Mouse (Mus musculus): ENCODE results near the gene Cbfb. TPM values are rescaled to one million over a fixed set of nuclear protein-coding genes. Genes with fewer than 3 reads are reported as not detected.

The Cbfb gene
- 36.2 and 47.0 TPM in 2 replicates for total RNA-seq (2012; rRNA removed)

GRCm38 (mm10) chr8:105170381-105171115 is at the start of gene Cbfb:
Cbfb (plus strand) TSS chr8:105170674.
- no peaks in the 10 kb centered on the region; the same call in 1 of the 2 replicates for H3K36me3 ChIP-seq (ENCODE audit: control insufficient read depth, insufficient read depth, low read length, poor library complexity, severe bottlenecking)
- H3K27ac ChIP-seq (ENCODE audit: insufficient read depth, low read depth, low read length, poor library complexity, severe bottlenecking), result peak within 1 kb of the TSS; percentile 45; the same call in 1 of the 2 replicates
- peak; percentile 97 for DNase-seq (ENCODE audit: low read depth, low spot score)
- in situ Hi-C loops (cut with MboI; ENCODE audit: low sequenced_read_pairs in 2 of 2, unreplicated experiment in 2 of 2), result no loop called here
- peaks cover 0 to 2% of the 10 kb centered on the region in 2 experiments; a peak in 1 of 4 replicates for H3K4me1 ChIP-seq (ENCODE audit: control insufficient read depth in 2 of 2, insufficient read depth in 2 of 2, low read length in 2 of 2, poor library complexity in 1 of 2)
- H3K4me3 ChIP-seq (ENCODE audit: insufficient read depth in 1 of 2, low read depth in 1 of 2, low read length in 2 of 2, poor library complexity in 1 of 2, severe bottlenecking in 1 of 2), result peak within 1 kb of the TSS; percentile 82 to 95
- TF ChIP-seq ZNF384 (IDR thresholded peaks at IDR 0.05; ENCODE audit: low read depth, low read length) (no peak), ZC3H11A (IDR thresholded peaks at IDR 0.05; ENCODE audit: borderline replicate concordance, low read depth, low read length) (no peak), HCFC1 (IDR thresholded peaks at IDR 0.05; ENCODE audit: borderline replicate concordance, insufficient read depth, low read length) (no peak), MAFK (IDR thresholded peaks at IDR 0.05; ENCODE audit: insufficient read depth, low read depth, low read length) (no peak), CHD2 (IDR thresholded peaks at IDR 0.05; ENCODE audit: low read depth, low read length) (no peak)
- H3K9me3 ChIP-seq (ENCODE audit: control insufficient read depth, insufficient read depth, low read depth, low read length), result no peaks in the 10 kb centered on the region
- H3K9ac ChIP-seq (ENCODE audit: insufficient read depth, low read depth, low read length, poor library complexity, severe bottlenecking), result peak within 1 kb of the TSS; percentile 86

DNA sequence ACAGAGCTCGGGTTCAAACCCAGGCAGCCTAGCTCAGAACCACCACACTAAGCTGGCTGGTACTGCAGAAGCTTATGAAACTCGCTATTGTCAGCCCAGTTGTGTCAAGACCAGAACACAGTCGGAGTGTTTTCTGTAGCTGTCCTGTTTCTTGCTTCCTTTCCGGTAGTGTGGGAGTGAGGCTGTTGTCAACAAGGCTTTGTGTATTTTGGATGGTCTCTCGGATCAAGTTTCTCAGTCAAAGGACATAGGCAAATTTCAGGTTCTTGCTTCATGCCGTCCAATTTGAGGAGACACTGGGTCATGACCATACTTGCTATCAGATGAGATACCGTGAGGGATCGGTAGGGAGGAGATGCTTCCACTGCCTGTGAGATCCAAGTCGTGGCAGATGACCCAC is 40.6 kb upstream of the Cbfb start:
- H3K9me3 ChIP-seq (ENCODE audit: control insufficient read depth, insufficient read depth, low read depth, low read length), result no peaks in the 10 kb centered on the region
- TF ChIP-seq MAFK (IDR thresholded peaks at IDR 0.05; ENCODE audit: insufficient read depth, low read depth, low read length) (no peak), ZC3H11A (IDR thresholded peaks at IDR 0.05; ENCODE audit: borderline replicate concordance, low read depth, low read length) (no peak), CHD2 (IDR thresholded peaks at IDR 0.05; ENCODE audit: low read depth, low read length) (no peak), ZNF384 (IDR thresholded peaks at IDR 0.05; ENCODE audit: low read depth, low read length) (no peak), HCFC1 (IDR thresholded peaks at IDR 0.05; ENCODE audit: borderline replicate concordance, insufficient read depth, low read length) (no peak)
- no peaks in the 10 kb centered on the region for H3K4me1 ChIP-seq (ENCODE audit: control insufficient read depth in 2 of 2, insufficient read depth in 2 of 2, low read length in 2 of 2, poor library complexity in 1 of 2)
- in situ Hi-C loops (cut with MboI; ENCODE audit: low sequenced_read_pairs in 2 of 2, unreplicated experiment in 2 of 2), result no loop called here
- no peak for DNase-seq (ENCODE audit: low read depth, low spot score)
- no peak overlapping the region for H3K4me3 ChIP-seq (ENCODE audit: insufficient read depth in 1 of 2, low read depth in 1 of 2, low read length in 2 of 2, poor library complexity in 1 of 2, severe bottlenecking in 1 of 2)
- H3K36me3 ChIP-seq (ENCODE audit: control insufficient read depth, insufficient read depth, low read length, poor library complexity, severe bottlenecking), result no peaks in the 10 kb centered on the region
- no peak overlapping the region for H3K27ac ChIP-seq (ENCODE audit: insufficient read depth, low read depth, low read length, poor library complexity, severe bottlenecking)
- H3K9ac ChIP-seq (ENCODE audit: insufficient read depth, low read depth, low read length, poor library complexity, severe bottlenecking), result no peak overlapping the region

DNA sequence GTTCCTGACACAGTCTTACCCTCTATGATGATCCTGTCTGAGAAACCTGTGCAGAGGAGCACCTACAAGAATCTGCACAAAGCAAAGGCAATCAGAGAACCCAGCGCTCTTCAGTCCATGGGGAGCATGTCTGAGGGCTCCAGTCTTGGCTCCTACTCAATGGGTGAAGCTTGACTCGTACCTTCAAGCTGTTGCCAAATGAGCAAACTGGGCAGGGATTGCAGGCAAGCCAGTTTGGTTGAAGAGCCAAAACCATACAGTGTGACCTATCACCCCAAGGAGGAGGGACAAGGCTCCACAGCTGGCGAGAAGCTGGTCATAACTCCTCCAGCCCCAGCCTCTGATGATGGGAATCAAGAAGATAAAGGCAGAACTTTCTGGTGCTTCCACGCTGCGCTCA is 39.0 kb upstream of the Cbfb start, which contains the start of gene Ces4a:
Gene Ces4a (plus strand): TSS at position 292 of the 400 bp plus-strand sequence.
- H3K4me3 ChIP-seq (ENCODE audit: insufficient read depth in 1 of 2, low read depth in 1 of 2, low read length in 2 of 2, poor library complexity in 1 of 2, severe bottlenecking in 1 of 2), result no peak within 1 kb of the TSS
- in situ Hi-C loops (cut with MboI; ENCODE audit: low sequenced_read_pairs in 2 of 2, unreplicated experiment in 2 of 2), result no loop called here
- TF ChIP-seq MAFK (IDR thresholded peaks at IDR 0.05; ENCODE audit: insufficient read depth, low read depth, low read length) (no peak), CHD2 (IDR thresholded peaks at IDR 0.05; ENCODE audit: low read depth, low read length) (no peak), ZC3H11A (IDR thresholded peaks at IDR 0.05; ENCODE audit: borderline replicate concordance, low read depth, low read length) (no peak), ZNF384 (IDR thresholded peaks at IDR 0.05; ENCODE audit: low read depth, low read length) (no peak), HCFC1 (IDR thresholded peaks at IDR 0.05; ENCODE audit: borderline replicate concordance, insufficient read depth, low read length) (no peak)

GRCm38 (mm10) chr8:105138423-105138822 is 32.1 kb upstream of the Cbfb start:
- Histone ChIP-seq H3K9me3 (ENCODE audit: control insufficient read depth, insufficient read depth, low read depth, low read length) (no peaks in the 10 kb centered on the region), H3K4me1 (ENCODE audit: control insufficient read depth in 2 of 2, insufficient read depth in 2 of 2, low read length in 2 of 2, poor library complexity in 1 of 2) (no peaks in the 10 kb centered on the region), H3K36me3 (ENCODE audit: control insufficient read depth, insufficient read depth, low read length, poor library complexity, severe bottlenecking) (no peaks in the 10 kb centered on the region), H3K4me3 (ENCODE audit: insufficient read depth in 1 of 2, low read depth in 1 of 2, low read length in 2 of 2, poor library complexity in 1 of 2, severe bottlenecking in 1 of 2) (peak overlapping the region in 1 of 2 experiments; percentile 1; a peak in 1 of 4 replicates), H3K9ac (ENCODE audit: insufficient read depth, low read depth, low read length, poor library complexity, severe bottlenecking) (no peak overlapping the region), H3K27ac (ENCODE audit: insufficient read depth, low read depth, low read length, poor library complexity, severe bottlenecking) (no peak overlapping the region)
- peak; percentile 87 for DNase-seq (ENCODE audit: low read depth, low spot score)
- in situ Hi-C loops (cut with MboI; ENCODE audit: low sequenced_read_pairs in 2 of 2, unreplicated experiment in 2 of 2), result no loop called here
- TF ChIP-seq HCFC1 (IDR thresholded peaks at IDR 0.05; ENCODE audit: borderline replicate concordance, insufficient read depth, low read length) (no peak), MAFK (IDR thresholded peaks at IDR 0.05; ENCODE audit: insufficient read depth, low read depth, low read length) (no peak), CHD2 (IDR thresholded peaks at IDR 0.05; ENCODE audit: low read depth, low read length) (no peak), ZNF384 (IDR thresholded peaks at IDR 0.05; ENCODE audit: low read depth, low read length) (no peak), ZC3H11A (IDR thresholded peaks at IDR 0.05; ENCODE audit: borderline replicate concordance, low read depth, low read length) (peak; percentile 36; the same call in 1 of the 2 replicates)

More for the DNA sequence above, 39.0 kb upstream of the Cbfb start, which contains the start of gene Ces4a:
- no peaks in the 10 kb centered on the region for H3K36me3 ChIP-seq (ENCODE audit: control insufficient read depth, insufficient read depth, low read length, poor library complexity, severe bottlenecking)
- H3K27ac ChIP-seq (ENCODE audit: insufficient read depth, low read depth, low read length, poor library complexity, severe bottlenecking), result no peak within 1 kb of the TSS
- H3K4me1 ChIP-seq (ENCODE audit: control insufficient read depth in 2 of 2, insufficient read depth in 2 of 2, low read length in 2 of 2, poor library complexity in 1 of 2), result no peaks in the 10 kb centered on the region
- no peak for DNase-seq (ENCODE audit: low read depth, low spot score)
- H3K9me3 ChIP-seq (ENCODE audit: control insufficient read depth, insufficient read depth, low read depth, low read length), result no peaks in the 10 kb centered on the region
- H3K9ac ChIP-seq (ENCODE audit: insufficient read depth, low read depth, low read length, poor library complexity, severe bottlenecking), result no peak within 1 kb of the TSS

Data from ES-E14 (cell line).